Mouse (Mus musculus) forebrain, embryonic 14.5 days (tissue): ENCODE results near the gene Gm11042. TPM values are rescaled to one million over a fixed set of nuclear protein-coding genes. Genes with fewer than 3 reads are reported as not detected.

Experiments used
- ATAC-seq: fragments of 200-750 bp; cut with Nextera tagmentation; 2 replicates; pipeline ENCODE4 v1.8.0; 2017; ENCODE audit warnings: mild to moderate bottlenecking, moderate library complexity
- DNase-seq: peaks from one replicate; pipeline ENCODE4 v3.0.0-alpha.2; 2015; ENCODE audit warnings: low spot score
- H3K27ac ChIP-seq: fragments of 300-500 bp; sonication (generic); 2 replicates; pipeline ENCODE4 v1.5.1; 2014; ENCODE audit warnings: low read depth, mild to moderate bottlenecking, control low read depth, low read length, moderate library complexity
- H3K27me3 ChIP-seq: fragments of 300-500 bp; sonication (generic); replicated peaks from 2 replicates; pipeline ENCODE4 v1.6.1; 2014; ENCODE audit warnings: low read length, control low read depth, mixed read lengths; ENCODE audit not compliant: control insufficient read depth, insufficient read depth
- H3K36me3 ChIP-seq: fragments of 300-500 bp; sonication (generic); 2 replicates; pipeline ENCODE4 v1.6.1; 2014; ENCODE audit warnings: low read length, control low read depth; ENCODE audit not compliant: control insufficient read depth, insufficient read depth
- H3K4me1 ChIP-seq: fragments of 300-500 bp; sonication (generic); 2 replicates; pipeline ENCODE4 v1.6.1; 2014; ENCODE audit warnings: antibody characterized with exemption, low read length, control low read depth; ENCODE audit not compliant: control insufficient read depth, insufficient read depth
- H3K4me2 ChIP-seq: fragments of 300-500 bp; sonication (generic); 2 replicates; pipeline ENCODE4 v1.6.1; 2014; ENCODE audit warnings: mild to moderate bottlenecking, control low read depth, low read length
- H3K4me3 ChIP-seq: fragments of 300-500 bp; sonication (generic); 2 replicates; pipeline ENCODE4 v1.5.1; 2014; ENCODE audit warnings: low read depth, low read length, control low read depth
- H3K9ac ChIP-seq: fragments of 300-500 bp; sonication (generic); 2 replicates; pipeline ENCODE4 v1.6.1; 2014; ENCODE audit warnings: mild to moderate bottlenecking, low read length, control low read depth, moderate library complexity
- H3K9me3 ChIP-seq: fragments of 300-500 bp; sonication (generic); replicated peaks from 2 replicates; pipeline ENCODE4 v1.6.1; 2016; ENCODE audit warnings: low read length, control low read depth, mixed read lengths; ENCODE audit not compliant: control insufficient read depth
- WGBS: fragments of 180-500 bp; shearing (Covaris S2); extraction: QIAGEN DNeasy Blood & Tissue Kit; methylation state at CpG from one replicate; pipeline ENCODE4 v1.1.7; 2014; 5-methylcytosine and 5-hydroxymethylcytosine counted together
- polyA plus RNA-seq: library from polyadenylated mRNA; unstranded; fragments of >200 nt; fragmentation: Nextera tagmentation; extraction: Ambion mirVana; gene quantifications from 2 replicates; pipeline ENCODE4 v1.2.1, GENCODE M21; 2014

Gm11042 gene
- polyA plus RNA-seq, 1 experiment from 2014 or later, result not detected

DNA sequence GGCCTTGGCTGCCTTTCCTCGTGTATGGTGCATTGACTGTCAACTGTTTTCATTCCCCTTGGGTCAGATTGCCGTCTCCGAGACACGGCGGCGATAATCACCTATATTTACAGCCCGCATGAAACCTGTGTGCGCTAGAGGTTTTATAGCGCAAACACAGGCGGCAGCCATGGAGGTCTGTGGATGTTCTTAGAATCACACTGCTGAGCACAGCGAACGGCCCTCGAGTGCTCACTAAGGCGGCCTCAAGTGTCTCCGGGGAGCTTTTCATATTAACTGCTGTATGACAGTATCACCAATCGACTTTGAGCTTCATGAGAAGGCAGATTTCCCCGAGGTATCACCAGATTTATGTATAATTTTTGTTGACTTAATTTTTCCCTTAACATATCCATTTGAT is 43.6 kb downstream of the Gm11042 start:
- Histone ChIP-seq H3K4me2 (no peak overlapping the region), H3K4me1 (peaks cover 5% of the 10 kb centered on the region; the same call in 1 of the 2 replicates), H3K27ac (no peak overlapping the region), H3K27me3 (no peaks in the 10 kb centered on the region), H3K9ac (no peak overlapping the region), H3K9me3 (0 out of 2 replicates have a peak, but pooled peaks cover 2% of the 10 kb centered on the region), H3K36me3 (no peaks in the 10 kb centered on the region), H3K4me3 (no peak overlapping the region)
- DNase-seq (no peak), ATAC-seq (no peak)
- WGBS, result 94% methylated on average over 17 of the region's 17 CpGs

DNA sequence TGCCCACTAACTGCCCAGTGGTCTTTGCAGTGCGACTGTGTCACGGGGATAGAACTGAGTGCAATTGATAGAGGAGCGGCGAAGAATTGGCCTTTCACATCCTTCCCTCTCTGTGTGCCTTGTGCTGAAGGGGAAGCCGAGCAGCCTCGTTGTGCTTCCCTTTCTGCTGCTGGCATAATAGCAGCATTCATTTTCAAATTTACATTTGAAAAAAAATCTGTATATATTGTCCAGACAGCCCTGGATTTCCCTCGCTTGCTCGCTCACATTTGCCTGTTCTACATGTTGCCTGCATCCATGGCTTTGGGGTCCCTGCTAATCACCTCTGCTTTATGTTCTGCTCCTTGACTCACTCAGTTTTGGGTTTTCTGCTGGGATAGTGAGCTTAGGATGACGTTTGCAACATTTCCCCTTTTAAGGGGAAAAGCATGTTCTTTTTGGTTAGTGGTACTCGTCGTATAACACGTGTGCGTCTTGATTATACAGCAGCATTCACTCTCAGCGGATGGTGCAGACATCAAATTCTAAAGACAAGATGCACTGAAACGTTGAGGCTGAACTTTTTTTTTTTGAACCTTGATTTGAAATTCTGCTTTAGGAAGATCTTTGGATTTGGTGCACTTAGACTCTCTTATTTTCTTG is 47.4 kb downstream of the Gm11042 start:
- Histone ChIP-seq H3K9ac (no peak overlapping the region), H3K27ac (peak overlapping the region; percentile 53; the same call in 1 of the 2 replicates), H3K27me3 (no peaks in the 10 kb centered on the region), H3K36me3 (no peaks in the 10 kb centered on the region), H3K4me3 (no peak overlapping the region), H3K4me2 (no peak overlapping the region; the same call in 1 of the 2 replicates), H3K9me3 (0 out of 2 replicates have a peak, but pooled peaks cover 2% of the 10 kb centered on the region), H3K4me1 (peaks cover 12% of the 10 kb centered on the region; the same call in 1 of the 2 replicates)
- DNase-seq, result peak; percentile 70
- WGBS, result 44% methylated on average over 15 of the region's 15 CpGs
- ATAC-seq, result peak; percentile 71

DNA sequence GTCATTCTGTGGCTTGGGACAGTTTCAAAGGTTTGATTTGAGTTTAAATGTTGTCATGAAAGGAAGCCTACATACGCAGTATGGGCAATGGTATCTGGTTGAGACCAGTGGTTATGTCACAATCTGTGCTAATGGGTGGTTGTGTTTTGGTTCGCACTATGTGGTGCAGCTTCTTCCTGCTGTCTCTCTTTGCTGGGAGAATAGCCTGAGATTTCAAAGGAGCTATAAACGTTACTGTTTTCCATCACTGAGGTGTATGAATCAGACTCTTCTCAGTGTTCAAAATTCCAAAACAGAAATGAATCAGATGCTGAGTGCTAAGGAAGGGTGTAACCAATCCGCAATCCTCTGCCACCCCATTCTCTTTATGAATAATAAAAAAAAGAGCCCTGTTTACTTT is 49.1 kb downstream of the Gm11042 start:
- DNase-seq, result no peak
- Histone ChIP-seq H3K9me3 (no peaks in the 10 kb centered on the region), H3K36me3 (no peaks in the 10 kb centered on the region), H3K27me3 (no peaks in the 10 kb centered on the region), H3K4me1 (peaks cover 12% of the 10 kb centered on the region; the same call in 1 of the 2 replicates), H3K4me2 (no peak overlapping the region), H3K27ac (no peak overlapping the region), H3K4me3 (no peak overlapping the region), H3K9ac (no peak overlapping the region)
- WGBS, result 93% methylated on average over 4 of the region's 4 CpGs
- no peak for ATAC-seq
